Mouse (Mus musculus) frontal cortex, postnatal 25 days (tissue): ENCODE measurements around the gene Pkm.

Experiments used
- DNase-seq, 2 experiments: peaks; one replicate each; pipeline ENCODE4 v3.0.0; 2022; ENCODE audit warnings: low spot score in 2 of 2

The Pkm gene

DNA sequence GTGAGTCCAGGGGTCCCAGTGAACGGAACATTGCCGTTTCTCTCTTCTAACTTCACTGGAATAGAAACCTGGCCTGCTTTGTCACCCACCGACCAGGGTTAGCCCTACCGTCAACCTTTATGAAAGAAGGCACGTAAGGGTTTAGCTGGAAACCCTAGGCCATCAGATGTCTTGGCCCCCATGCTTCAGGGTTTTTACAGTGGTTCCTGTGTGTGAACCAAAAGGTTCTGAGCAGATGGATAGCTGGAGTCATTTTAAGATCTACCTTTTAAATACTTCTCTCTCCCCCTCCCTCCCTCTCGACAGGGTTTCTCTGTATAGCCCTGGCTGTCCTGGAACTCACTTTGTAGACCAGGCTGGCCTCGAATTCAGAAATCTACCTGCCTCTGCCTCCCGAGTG is 9.8 kb downstream of the Pkm start:
- DNase-seq, result no peak

DNA sequence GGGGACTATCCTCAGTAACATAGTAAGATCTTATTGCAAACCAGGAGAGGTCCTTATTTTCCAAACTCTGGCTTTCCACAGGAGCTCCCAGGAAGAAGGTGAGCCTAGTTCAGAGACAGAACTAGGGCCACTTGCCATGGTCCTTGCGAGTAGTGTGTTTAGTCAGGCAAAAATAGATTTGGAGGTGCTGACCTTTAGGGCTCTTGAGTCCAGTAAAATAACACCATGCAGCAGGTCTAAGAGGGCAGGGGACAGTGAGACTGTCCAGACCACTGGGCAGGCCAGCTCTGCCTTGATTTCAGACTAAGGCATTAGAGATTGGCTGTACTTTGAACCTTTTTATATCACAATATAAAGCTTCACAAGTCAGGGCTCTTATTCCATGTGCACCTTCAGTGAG is 10.6 kb downstream of the Pkm start:
- DNase-seq, result no peak

GRCm38 (mm10) chr9:59667250-59667649 is 11.1 kb downstream of the Pkm start:
- DNase-seq, result no peak

DNA sequence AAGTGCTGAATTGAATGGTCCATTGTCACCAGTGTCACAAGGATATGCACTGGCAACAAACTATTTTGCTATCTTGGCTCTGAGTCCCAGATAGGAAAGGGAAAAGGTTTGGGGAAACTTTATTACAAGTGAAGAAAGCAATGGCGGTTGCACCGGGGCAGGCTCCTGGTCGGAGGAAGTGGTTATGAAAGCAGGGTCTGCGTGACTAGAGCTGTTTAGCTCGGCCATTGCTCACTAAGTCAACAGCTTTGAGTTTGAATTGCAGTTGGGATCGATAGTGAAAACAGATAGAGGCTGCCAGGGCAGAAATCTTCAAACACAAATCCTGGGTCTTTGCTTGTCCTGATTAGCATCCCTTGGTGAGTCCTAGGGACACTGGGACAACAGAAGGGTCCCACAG is 11.7 kb downstream of the Pkm start:
- DNase-seq, result no peak

GRCm38 (mm10) chr9:59668473-59668872 is 12.3 kb downstream of the Pkm start:
- DNase-seq, result no peak

DNA sequence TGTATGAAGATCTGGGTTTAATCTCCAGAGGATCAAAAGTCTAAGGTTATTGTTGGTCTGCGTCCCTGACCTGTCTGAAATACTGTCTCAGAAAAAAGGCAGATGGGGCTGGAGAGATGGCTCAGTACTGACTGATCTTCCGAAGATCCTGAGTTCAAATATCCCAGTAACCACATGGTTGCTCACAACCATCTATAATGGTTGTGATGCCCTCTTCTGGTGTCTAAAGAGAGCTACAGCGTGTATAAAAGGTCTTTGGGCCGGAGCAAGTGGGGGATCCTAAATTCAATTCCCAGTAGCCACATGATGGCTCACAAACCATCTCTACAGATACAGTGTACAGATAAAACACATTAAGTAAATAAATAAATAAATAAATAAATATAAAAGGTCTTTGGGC is 13.0 kb downstream of the Pkm start:
- no peak for DNase-seq

GRCm38 (mm10) chr9:59672195-59672894 is 16.2 kb downstream of the Pkm start:
- DNase-seq, result no peak

- no peak for DNase-seq
Measured at GRCm38 (mm10) chr9:59673427-59673826, 17.3 kb downstream of the Pkm start.

GRCm38 (mm10) chr9:59675598-59675997 is 19.4 kb downstream of the Pkm start:
- DNase-seq, result no peak

DNA sequence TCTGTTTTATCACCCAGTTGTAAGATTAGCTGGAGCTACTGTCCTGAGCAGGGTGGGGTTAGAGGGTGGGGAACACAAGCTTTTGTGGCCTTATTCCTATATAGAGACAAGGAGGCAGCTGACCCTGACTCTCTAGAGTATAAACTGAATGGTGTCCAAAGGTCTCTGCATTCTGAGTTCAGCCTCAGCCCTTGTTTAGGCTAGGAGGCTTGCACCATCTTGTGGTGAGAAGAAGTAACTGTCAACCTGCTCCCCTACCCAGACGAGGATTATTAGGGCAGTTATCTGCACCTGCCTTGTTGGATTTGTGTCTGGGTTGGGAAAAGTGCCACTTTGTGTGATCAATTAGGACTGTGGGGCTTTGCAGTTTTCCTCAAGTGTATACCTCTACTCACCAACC is 22.1 kb downstream of the Pkm start:
- DNase-seq, result no peak

- peak in 1 of 2 experiments; percentile 48 for DNase-seq
Measured at GRCm38 (mm10) chr9:59679678-59680533, 23.7 kb downstream of the Pkm start, which contains the start of gene Gramd2. Gene Gramd2 (plus strand): TSS chr9:59680144.

- no peak for DNase-seq
Measured at GRCm38 (mm10) chr9:59680534-59680875, 24.3 kb downstream of the Pkm start.

- DNase-seq, result no peak
Measured at GRCm38 (mm10) chr9:59684020-59684419, 27.9 kb downstream of the Pkm start.

DNA sequence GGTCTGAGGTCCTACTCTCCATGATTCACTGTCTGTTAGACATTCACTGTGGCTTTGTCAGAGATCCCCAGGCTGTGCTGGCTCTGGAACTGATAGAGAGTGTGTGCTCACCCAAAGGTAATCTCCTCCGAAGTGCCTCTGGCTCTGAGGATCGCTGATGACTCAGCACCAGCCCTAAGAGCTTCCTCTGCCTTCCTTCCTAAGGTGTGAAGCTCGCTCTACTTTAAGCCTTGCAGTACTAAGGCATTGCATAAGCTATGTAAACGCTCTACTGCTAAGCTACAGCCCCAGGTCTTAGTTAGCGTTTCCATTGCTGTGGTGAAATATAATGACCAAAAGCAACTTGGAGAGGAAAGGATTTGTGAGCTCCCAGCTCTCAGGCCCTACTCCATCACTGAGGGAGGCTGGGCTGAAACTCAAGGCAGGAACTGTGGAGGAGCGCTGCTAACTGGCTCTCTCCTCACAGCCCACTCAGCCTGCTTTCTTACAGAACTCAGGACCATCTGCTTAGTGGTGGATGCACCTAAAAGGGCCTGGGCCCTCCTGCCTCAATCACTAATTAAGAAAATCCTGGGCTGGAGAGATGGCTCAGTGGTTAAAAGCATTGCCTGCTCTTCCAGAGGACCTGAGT is 31.4 kb downstream of the Pkm start:
- peak in 1 of 2 experiments; percentile 39 for DNase-seq

- peak; percentile 71 to 74 for DNase-seq
Measured at GRCm38 (mm10) chr9:59691635-59692094, 35.5 kb downstream of the Pkm start.

- DNase-seq, result peak in 1 of 2 experiments; percentile 31
Measured at GRCm38 (mm10) chr9:59692145-59692544, 36.0 kb downstream of the Pkm start.

DNA sequence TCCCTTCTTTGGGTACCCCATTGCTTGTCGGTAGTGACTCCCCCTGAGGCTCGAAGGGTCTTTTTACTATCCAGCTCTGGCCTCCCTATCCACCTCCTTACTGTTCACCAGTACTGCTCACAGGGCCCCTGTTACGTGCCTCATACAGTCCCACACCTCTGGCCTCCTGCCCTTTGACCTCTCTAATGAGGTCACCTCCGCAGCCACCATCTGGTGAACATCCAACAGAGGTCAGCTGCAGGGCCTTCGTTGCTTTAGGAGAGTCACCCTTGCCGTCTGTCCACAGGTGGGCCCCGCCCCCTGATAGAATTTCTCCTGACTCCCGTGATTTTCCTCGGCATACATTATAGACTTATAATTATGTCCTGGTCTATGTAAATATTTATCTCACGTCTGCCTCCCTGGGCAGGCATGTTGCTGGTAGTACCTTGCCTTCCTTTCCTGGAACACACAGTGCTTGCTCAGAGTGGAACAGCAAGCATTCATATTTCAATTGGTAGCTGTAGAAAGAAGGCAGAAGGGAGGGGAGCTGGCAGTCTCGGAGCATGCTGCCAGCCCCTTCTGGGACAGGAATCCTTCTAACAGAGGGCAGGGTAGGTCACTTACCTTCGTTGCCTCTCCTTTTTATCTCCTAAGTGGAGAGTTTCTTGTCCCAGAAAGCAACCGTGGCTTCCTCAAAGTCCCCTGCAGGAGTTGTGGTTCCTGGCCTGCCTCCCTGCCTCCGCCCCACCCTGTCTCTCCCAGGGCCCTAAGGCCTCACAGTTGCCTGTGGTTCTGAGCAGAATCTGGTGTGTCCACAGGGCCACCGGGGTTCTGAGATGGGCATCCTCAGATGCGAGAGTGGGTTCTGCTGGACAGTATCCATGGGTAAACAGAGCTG is 38.6 kb downstream of the Pkm start:
- DNase-seq, result no peak

DNA sequence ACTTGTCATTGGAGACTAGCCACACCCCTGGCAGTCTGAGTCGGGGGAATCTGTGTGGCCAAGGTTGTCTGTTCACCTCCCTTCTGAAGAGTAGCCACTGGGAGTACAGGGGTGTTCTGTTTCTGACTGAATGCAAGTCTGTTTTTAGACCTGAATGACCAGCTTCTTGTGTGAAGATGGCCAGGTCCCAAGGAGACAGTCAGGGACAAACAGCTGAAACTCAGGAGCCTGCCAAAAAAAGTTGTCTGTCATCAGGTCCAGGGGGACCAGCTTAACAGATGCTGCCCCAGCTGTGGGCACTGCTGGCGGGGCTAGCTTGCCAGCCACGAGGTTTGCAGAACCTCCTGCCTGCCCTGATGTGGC is 39.3 kb downstream of the Pkm start:
- DNase-seq, result no peak

DNA sequence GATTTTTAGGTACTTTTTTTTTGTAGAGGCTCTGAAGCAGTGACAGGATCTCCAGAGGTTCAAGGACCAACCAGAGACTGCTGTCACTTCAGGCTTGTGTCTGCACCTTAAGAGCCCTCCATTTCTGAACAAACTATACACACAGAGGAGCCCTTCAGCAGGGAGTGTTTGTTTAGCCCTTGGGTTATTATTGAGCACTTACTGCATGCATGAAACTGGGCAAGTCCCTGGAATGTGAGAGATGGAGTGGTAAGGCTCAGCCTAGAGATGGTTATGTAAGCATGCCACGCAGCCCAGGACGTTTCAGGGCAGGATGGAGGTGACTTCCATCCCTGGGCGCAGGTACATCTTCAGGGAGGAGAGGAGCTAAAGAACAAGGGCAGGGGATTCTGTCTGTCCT is 40.2 kb downstream of the Pkm start:
- no peak for DNase-seq

DNA sequence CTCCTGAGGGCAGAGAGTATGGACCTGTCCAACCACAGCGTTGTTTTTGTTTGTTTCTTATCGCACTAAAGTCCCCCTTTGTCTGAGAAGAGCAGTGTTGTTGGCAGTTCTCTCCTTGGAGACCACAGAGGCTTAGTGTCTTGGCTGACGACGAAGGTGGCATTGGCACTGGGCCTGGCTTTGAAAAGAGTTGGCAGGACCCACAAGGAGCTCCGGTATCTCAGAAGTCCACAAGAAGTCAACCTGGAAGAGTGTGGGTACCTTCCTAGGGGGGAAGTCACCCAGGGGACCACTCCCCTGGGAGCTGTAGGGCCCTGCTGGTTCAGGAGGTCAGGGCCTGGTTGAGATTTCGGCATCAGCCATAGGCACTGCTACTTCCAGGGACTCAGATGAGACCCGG is 44.9 kb downstream of the Pkm start:
- DNase-seq, result no peak

DNA sequence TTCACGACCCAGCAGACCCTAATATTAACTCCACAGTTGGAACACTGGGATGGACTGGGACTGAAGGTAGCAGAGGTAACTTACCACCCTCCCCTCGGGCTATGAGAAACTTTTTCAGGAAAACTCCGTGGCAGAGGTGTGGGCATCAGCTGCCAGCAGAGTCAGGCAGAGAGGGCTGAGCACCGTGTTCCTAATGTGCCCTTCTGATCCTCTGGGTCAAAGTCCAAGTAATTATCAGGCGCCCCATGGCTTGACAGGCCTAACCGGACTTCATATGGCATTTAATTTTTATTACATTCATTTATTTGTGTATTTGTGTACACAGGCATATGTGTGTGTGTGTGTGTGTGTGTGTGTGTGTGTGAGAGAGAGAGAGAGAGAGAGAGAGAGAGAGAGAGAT is 46.9 kb downstream of the Pkm start:
- no peak for DNase-seq
